Mouse (Mus musculus) C2C12 (cell line): ENCODE measurements around the gene Epha10.

Experiments
- CEBPB ChIP-seq: IDR thresholded peaks from one replicate; pipeline ENCODE4 v1.6.1; 2011; ENCODE audit warnings: low read depth, mild to moderate bottlenecking, control low read depth, moderate library complexity
- CTCF ChIP-seq: IDR thresholded peaks from one replicate; pipeline ENCODE4 v1.5.1; 2011; ENCODE audit not compliant: control insufficient read depth, insufficient read depth, insufficient read length
- MAX ChIP-seq: IDR thresholded peaks from one replicate; pipeline ENCODE4 v1.6.1; 2011; ENCODE audit warnings: mild to moderate bottlenecking, control low read depth
- MYOD1 ChIP-seq: IDR thresholded peaks from one replicate; pipeline ENCODE4 v1.6.1; 2011; ENCODE audit warnings: low read depth; ENCODE audit not compliant: control insufficient read depth, insufficient read length

DNA sequence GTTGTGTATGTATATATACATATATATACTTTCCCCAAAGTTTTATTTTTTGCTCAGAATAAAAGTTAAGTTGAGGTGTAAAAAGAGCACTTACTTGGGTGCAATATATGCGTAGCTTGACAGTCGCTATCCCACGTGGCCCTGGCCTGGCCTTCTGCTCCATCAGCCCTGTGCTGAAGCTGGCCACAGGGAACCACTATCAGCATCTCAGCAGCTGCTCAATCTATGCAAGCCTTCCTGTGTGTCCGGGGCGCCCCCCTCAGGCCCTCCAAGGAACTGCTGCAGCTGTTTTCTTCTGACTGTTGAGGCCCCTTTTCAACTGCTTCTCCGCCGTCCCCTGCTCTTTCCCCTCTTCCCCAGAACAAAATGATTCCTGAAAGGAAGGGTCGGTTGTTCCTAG is 33.1 kb upstream of the Epha10 start:
- peak; percentile 87 for TF ChIP-seq CTCF
- peak; percentile 35 for TF ChIP-seq MAX
- TF ChIP-seq CEBPB, result no peak
- TF ChIP-seq MYOD1, result peak; percentile 4
